Mouse (Mus musculus): ENCODE results near the gene Cacna1d. TPM values are rescaled to one million over a fixed set of nuclear protein-coding genes. Genes with fewer than 3 reads are reported as not detected.

The Cacna1d gene
- total and polyA plus RNA-seq, 3 experiments: 0.04 to 0.66 (median 0.08) TPM

DNA sequence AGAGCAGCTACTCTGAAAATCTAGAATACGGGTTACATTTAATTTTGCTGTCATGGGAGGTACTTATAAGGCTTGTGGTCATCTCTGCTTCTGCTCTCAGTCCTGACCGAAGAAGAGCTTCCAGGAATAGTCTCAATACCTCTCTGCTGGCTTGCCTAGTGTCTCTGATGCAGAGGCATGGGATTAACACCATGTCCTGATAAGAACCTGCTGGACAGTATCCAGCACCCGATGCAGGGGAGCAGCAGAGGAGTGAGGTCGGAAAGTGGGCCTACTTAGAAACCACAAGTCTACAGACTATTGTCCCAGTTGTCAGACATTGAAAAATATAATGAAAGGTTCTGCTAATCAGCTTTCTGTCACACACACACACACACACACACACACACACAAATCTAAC is 81.9 kb downstream of the Cacna1d start:
- Histone ChIP-seq H3K27me3 (replicated peaks) (no peaks in the 10 kb centered on the region), H3K4me3 (replicated peaks in 1 of 3; ENCODE audit: low read depth in 2 of 3, low read length in 2 of 3, poor library complexity in 1 of 3) (no peak overlapping the region), H3K4me2 (ENCODE audit: insufficient read depth, low read depth, poor library complexity, severe bottlenecking) (no peak overlapping the region), H3K9ac (ENCODE audit: insufficient read depth, low read depth) (no peak overlapping the region), H3K36me3 (replicated peaks in 1 of 2; ENCODE audit: control insufficient read depth in 1 of 2, insufficient read depth in 1 of 2, low read length in 1 of 2) (no peaks in the 10 kb centered on the region), H3K9me3 (replicated peaks; ENCODE audit: low read length) (peaks cover 4% of the 10 kb centered on the region), H3K27ac (ENCODE audit: insufficient read depth, low read depth) (no peak overlapping the region), H3K79me2 (replicated peaks; ENCODE audit: control insufficient read depth, extremely low read depth, insufficient read depth, poor library complexity, severe bottlenecking) (no peaks in the 10 kb centered on the region), H3K4me1 (ENCODE audit: control insufficient read depth in 1 of 2, insufficient read depth in 2 of 2) (peaks cover 2 to 17% of the 10 kb centered on the region in 2 experiments; a peak in 3 of 4 replicates)
- dilution Hi-C loops (cut with MboI; ENCODE audit: extremely low pct_ligation_motif_present, extremely low pct_unique_long_range_greater_than_20kb, low sequenced_read_pairs) (no loop called here), in situ Hi-C loops (cut with MboI; ENCODE audit: low pct_ligation_motif_present, low pct_unique_long_range_greater_than_20kb, low sequenced_read_pairs) (no loop called here)
- DNase-seq (ENCODE audit: extremely low read depth): no peak
- no peak for TF ChIP-seq ZMIZ1 (IDR thresholded peaks at IDR 0.05; ENCODE audit: low read depth, low read length)
- TF ChIP-seq JUND (conservative IDR thresholded peaks at IDR 0.05; ENCODE audit: low read depth, low read length): no peak
- TF ChIP-seq USF1 (IDR thresholded peaks at IDR 0.05; ENCODE audit: low read depth, low read length): no peak
- TF ChIP-seq MAFK (IDR thresholded peaks at IDR 0.05; ENCODE audit: insufficient replicate concordance, low read length): no peak
- no peak for TF ChIP-seq CHD2 (IDR thresholded peaks at IDR 0.05; ENCODE audit: low read length)
- no peak for TF ChIP-seq MAZ (IDR thresholded peaks at IDR 0.05; ENCODE audit: low read depth, low read length)
- no peak for TF ChIP-seq MEF2A (IDR thresholded peaks at IDR 0.05; ENCODE audit: borderline replicate concordance, low read depth, low read length)
- no peak for TF ChIP-seq CHD1 (IDR thresholded peaks at IDR 0.05; ENCODE audit: low read depth, low read length)
- no peak for TF ChIP-seq CTCF (conservative IDR thresholded peaks at IDR 0.05 in 1 of 2, IDR thresholded peaks at IDR 0.05 in 1 of 2; ENCODE audit: low read depth in 2 of 2, low read length in 2 of 2)
- no peak for TF ChIP-seq E2F4 (IDR thresholded peaks at IDR 0.05; ENCODE audit: insufficient replicate concordance, low read depth, low read length)
- TF ChIP-seq NRF1 (IDR thresholded peaks at IDR 0.05; ENCODE audit: low read depth, low read length): no peak

DNA sequence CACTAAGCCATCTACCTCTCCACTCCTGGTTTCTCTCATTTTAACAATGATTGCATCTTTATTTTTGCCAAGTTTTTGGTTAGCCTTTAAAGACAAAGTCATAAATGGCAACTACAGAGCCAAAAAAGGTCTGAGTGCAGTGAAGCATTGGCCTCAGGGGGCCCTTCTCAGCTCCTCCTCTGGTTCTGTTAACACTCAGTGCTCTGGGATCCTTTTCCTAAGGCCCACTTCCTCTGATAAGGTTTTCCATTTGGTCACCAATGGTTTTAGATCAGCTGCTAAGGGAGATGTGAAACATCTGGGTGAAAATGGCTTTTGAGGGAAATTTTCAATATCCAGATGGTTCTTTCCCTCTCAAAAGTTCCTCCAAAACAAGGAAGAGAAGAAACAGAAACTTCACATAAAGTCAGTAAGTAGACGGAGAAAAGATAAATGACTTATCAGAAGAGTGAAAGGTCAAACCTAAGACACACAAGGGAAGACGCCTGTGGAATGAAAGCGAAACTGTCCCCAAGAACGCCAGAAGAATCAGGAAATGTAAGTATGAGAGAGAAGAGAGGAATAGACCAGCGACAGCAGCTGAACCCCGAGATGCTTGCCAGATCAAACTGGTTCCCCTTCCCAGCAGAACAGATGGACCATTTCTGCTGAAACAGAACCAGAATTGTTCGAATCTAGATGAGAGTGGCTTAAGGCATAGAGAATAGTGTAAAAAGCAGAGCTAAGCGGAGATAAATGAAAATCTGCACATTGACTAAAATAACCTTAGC is 85.6 kb downstream of the Cacna1d start:
- H3K27ac ChIP-seq (ENCODE audit: insufficient read depth, low read depth): no peak overlapping the region
- peak overlapping the region; percentile 94 for H3K4me2 ChIP-seq (ENCODE audit: insufficient read depth, low read depth, poor library complexity, severe bottlenecking)

More for the DNA sequence above, 85.6 kb downstream of the Cacna1d start:
- peak overlapping the region in 2 of 3 experiments; percentile 3 to 17 for H3K4me3 ChIP-seq (replicated peaks in 1 of 3; ENCODE audit: low read depth in 2 of 3, low read length in 2 of 3, poor library complexity in 1 of 3)
- H3K36me3 ChIP-seq (replicated peaks in 1 of 2; ENCODE audit: control insufficient read depth in 1 of 2, insufficient read depth in 1 of 2, low read length in 1 of 2): no peaks in the 10 kb centered on the region
- H3K79me2 ChIP-seq (replicated peaks; ENCODE audit: control insufficient read depth, extremely low read depth, insufficient read depth, poor library complexity, severe bottlenecking): no peaks in the 10 kb centered on the region
- in situ Hi-C loops (cut with MboI; ENCODE audit: low pct_ligation_motif_present, low pct_unique_long_range_greater_than_20kb, low sequenced_read_pairs) (no loop called here), dilution Hi-C loops (cut with MboI; ENCODE audit: extremely low pct_ligation_motif_present, extremely low pct_unique_long_range_greater_than_20kb, low sequenced_read_pairs) (no loop called here)
- DNase-seq (ENCODE audit: extremely low read depth): peak; percentile 39
- peaks cover 2 to 14% of the 10 kb centered on the region in 2 experiments; a peak in 3 of 4 replicates for H3K4me1 ChIP-seq (ENCODE audit: control insufficient read depth in 1 of 2, insufficient read depth in 2 of 2)
- H3K9me3 ChIP-seq (replicated peaks; ENCODE audit: low read length): peaks cover 4% of the 10 kb centered on the region
- TF ChIP-seq ETS1 (conservative IDR thresholded peaks at IDR 0.05; ENCODE audit: low read depth, low read length): peak; percentile 73
- TF ChIP-seq USF2 (conservative IDR thresholded peaks at IDR 0.05; ENCODE audit: low read depth, low read length): no peak
- TF ChIP-seq BHLHE40 (IDR thresholded peaks at IDR 0.05; ENCODE audit: low read depth, low read length): no peak
- TF ChIP-seq EP300 (IDR thresholded peaks at IDR 0.05; ENCODE audit: low read length): peak; percentile 55
- no peak for TF ChIP-seq USF1 (IDR thresholded peaks at IDR 0.05; ENCODE audit: low read depth, low read length)
- TF ChIP-seq MAX (IDR thresholded peaks at IDR 0.05; ENCODE audit: low read length): no peak
- no peak for TF ChIP-seq MEF2A (IDR thresholded peaks at IDR 0.05; ENCODE audit: borderline replicate concordance, low read depth, low read length)
- peak overlapping the region; percentile 40 for H3K9ac ChIP-seq (ENCODE audit: insufficient read depth, low read depth)
- no peaks in the 10 kb centered on the region for H3K27me3 ChIP-seq (replicated peaks)

Measured in CH12.LX (cell line).